Mouse (Mus musculus): ENCODE measurements around the gene Tjp2. TPM values are rescaled to one million over a fixed set of nuclear protein-coding genes. Genes with fewer than 3 reads are reported as not detected.
"Not testable (repeated sequence)": the region's sequence is repeated elsewhere in the genome, so short reads cannot be mapped to it uniquely, and the experiment has no call there.

The Tjp2 gene
- total and polyA plus RNA-seq, 3 experiments: 0.03 to 0.11 TPM; not detected in 1

DNA sequence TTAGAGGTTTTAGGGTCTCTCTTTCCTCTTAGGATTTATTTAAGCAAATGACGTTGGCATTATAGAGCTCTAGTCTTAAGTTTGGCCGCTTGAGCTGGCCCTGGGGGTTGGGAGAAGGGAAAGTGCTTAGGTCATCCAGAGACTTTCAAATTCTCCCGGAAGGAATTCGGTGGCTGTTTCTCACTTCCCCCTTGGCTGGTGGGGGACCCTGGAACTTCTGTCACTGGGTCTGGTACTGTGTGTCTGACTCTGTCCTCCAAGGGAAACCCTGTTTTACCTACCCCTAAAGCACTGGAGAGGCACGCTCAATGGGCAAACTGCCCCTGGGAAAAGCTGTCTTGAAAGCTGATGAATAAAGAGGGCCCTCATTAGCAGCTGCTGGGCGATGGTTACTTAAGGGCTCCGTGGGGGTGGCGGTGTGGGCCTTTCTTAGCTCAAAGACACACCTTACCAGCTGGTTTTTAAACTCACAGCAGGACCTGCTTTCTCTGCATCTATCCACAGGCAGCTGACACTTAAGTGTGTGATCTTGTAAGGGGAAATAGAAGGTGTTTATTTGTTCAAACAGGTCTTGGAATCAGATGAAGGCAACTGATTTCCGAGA, 28.9 kb upstream of the Tjp2 start:
- ATAC-seq (ENCODE audit: extremely low read depth, insufficient number of reproducible peaks, low FRiP score, poor library complexity, severe bottlenecking): no peak
- H3K4me1 ChIP-seq (ENCODE audit: insufficient read depth, low read depth, low read length): no peaks in the 10 kb centered on the region
- peaks cover 21% of the 10 kb centered on the region for H3K36me3 ChIP-seq (replicated peaks)
- no peak for TF ChIP-seq TAL1 (conservative IDR thresholded peaks at IDR 0.05; ENCODE audit: low read depth, low read length)
- TF ChIP-seq POLR2AphosphoS5 (IDR thresholded peaks at IDR 0.05; ENCODE audit: insufficient replicate concordance, low read depth, low read length): no peak
- no peak for TF ChIP-seq GATA2 (IDR thresholded peaks at IDR 0.05; ENCODE audit: borderline replicate concordance, low read depth, low read length)
- TF ChIP-seq GATA1 (IDR thresholded peaks at IDR 0.05; ENCODE audit: borderline replicate concordance, low read length): no peak
- TF ChIP-seq CTCF (IDR thresholded peaks at IDR 0.05; ENCODE audit: low read depth, low read length): no peak
- DNase-seq (ENCODE audit: low spot score): no peak
- H3K9me3 ChIP-seq (replicated peaks): no peaks in the 10 kb centered on the region
- H3K27me3 ChIP-seq (ENCODE audit: insufficient read depth, low read length): peaks cover 11% of the 10 kb centered on the region
- H3K4me3 ChIP-seq (ENCODE audit: low read depth, low read length): no peak overlapping the region

DNA sequence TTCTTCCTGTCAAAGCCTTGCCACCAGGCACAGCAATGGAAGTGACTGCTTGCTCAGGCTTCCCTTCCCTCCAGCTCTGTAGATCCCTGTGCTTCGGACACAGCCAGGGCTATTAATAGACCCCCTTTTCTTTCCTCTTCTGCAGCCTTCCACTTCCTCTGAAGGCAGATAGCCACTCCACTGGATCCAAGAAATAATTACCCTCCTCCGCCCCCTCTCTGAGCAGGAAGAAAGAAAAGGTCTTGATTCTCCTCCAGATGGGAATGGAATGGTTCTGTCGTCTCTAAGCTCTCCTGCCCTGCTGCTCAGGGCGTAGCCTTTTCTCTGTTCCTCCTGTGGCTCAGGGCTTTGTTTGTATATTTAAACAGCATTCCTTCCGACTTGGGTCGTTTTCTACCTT, 27.0 kb upstream of the Tjp2 start:
- H3K36me3 ChIP-seq (replicated peaks): peaks cover 11% of the 10 kb centered on the region
- H3K4me3 ChIP-seq (ENCODE audit: low read depth, low read length): no peak overlapping the region
- peaks cover 16% of the 10 kb centered on the region for H3K27me3 ChIP-seq (ENCODE audit: insufficient read depth, low read length)
- ATAC-seq (ENCODE audit: extremely low read depth, insufficient number of reproducible peaks, low FRiP score, poor library complexity, severe bottlenecking) (no peak), DNase-seq (ENCODE audit: low spot score) (no peak)
- no peaks in the 10 kb centered on the region for H3K9me3 ChIP-seq (replicated peaks)
- no peaks in the 10 kb centered on the region for H3K4me1 ChIP-seq (ENCODE audit: insufficient read depth, low read depth, low read length)
- no peak for TF ChIP-seq CTCF (IDR thresholded peaks at IDR 0.05; ENCODE audit: low read depth, low read length)
- TF ChIP-seq POLR2AphosphoS5 (IDR thresholded peaks at IDR 0.05; ENCODE audit: insufficient replicate concordance, low read depth, low read length): no peak
- TF ChIP-seq GATA1 (IDR thresholded peaks at IDR 0.05; ENCODE audit: borderline replicate concordance, low read length): no peak
- TF ChIP-seq TAL1 (conservative IDR thresholded peaks at IDR 0.05; ENCODE audit: low read depth, low read length): no peak
- no peak for TF ChIP-seq GATA2 (IDR thresholded peaks at IDR 0.05; ENCODE audit: borderline replicate concordance, low read depth, low read length)

DNA sequence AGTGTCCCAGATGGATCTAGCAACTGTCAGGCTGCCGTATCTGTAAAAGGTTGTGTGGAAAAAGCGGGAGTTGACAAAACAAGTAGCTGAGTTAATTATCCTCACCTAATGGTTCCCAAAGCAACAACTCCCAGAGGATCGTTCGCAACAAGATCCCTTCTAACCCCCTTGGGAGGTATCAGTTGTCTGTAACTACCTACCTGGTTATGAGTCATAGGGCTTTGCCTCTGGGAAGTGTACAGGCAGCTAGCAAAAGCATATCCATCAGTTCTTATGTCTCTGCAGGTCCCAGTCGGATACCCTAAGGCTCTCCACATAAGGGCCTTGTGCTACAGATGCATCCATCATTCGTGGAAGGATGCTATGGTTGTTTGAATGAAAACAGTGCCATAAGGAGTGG, 18.5 kb upstream of the Tjp2 start:
- no peak for ATAC-seq (ENCODE audit: extremely low read depth, insufficient number of reproducible peaks, low FRiP score, poor library complexity, severe bottlenecking)

DNA sequence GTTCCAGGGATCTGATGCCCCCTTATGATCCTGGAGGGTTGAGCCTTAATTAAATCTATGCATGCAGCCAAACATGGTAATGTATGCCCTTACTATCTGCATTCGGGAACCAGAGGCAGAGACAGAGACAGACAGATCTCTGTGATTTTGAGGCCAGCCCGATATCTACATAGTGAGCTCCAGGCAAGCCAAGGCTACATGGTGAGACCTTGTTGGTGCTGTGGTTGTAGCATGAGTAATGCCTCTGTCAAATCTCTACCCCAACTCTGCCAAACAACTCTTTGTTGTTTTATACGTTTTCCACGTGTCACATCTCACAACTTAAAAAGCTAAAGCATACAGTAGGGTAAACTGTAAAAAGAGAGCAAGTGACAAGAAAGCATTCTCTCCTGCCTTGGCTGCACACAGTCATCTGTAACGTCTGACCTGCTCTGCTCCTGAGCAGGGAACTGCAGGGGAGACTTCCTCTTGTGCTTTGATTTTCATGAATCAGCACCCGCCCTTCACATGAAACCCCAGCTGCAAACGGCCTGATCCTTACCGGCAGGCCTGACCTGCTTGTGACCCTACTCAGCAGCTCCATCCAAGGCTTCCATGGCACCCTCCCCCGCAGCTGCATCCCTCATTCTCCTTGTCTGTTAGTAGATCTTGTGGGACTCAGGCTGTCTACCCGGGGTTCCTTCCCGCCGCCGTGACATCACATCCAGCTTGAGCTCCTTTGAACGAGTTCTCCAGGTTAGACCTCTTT, 17.1 kb upstream of the Tjp2 start:
- H3K4me1 ChIP-seq (ENCODE audit: insufficient read depth, low read depth, low read length): no peaks in the 10 kb centered on the region
- TF ChIP-seq GATA1 (IDR thresholded peaks at IDR 0.05; ENCODE audit: borderline replicate concordance, low read length) (no peak), TAL1 (conservative IDR thresholded peaks at IDR 0.05; ENCODE audit: low read depth, low read length) (no peak), CTCF (IDR thresholded peaks at IDR 0.05; ENCODE audit: low read depth, low read length) (no peak), POLR2AphosphoS5 (IDR thresholded peaks at IDR 0.05; ENCODE audit: insufficient replicate concordance, low read depth, low read length) (no peak), GATA2 (IDR thresholded peaks at IDR 0.05; ENCODE audit: borderline replicate concordance, low read depth, low read length) (no peak)
- H3K27me3 ChIP-seq (ENCODE audit: insufficient read depth, low read length): peaks cover 9% of the 10 kb centered on the region; the same call in 1 of the 2 replicates
- H3K4me3 ChIP-seq (ENCODE audit: low read depth, low read length): no peak overlapping the region
- no peaks in the 10 kb centered on the region for H3K36me3 ChIP-seq (replicated peaks)
- H3K9me3 ChIP-seq (replicated peaks): no peaks in the 10 kb centered on the region
- no peak for DNase-seq (ENCODE audit: low spot score)
- no peak for ATAC-seq (ENCODE audit: extremely low read depth, insufficient number of reproducible peaks, low FRiP score, poor library complexity, severe bottlenecking)

More for the DNA sequence above, 18.5 kb upstream of the Tjp2 start:
- no peak for DNase-seq (ENCODE audit: low spot score)
- TF ChIP-seq GATA2 (IDR thresholded peaks at IDR 0.05; ENCODE audit: borderline replicate concordance, low read depth, low read length) (no peak), GATA1 (IDR thresholded peaks at IDR 0.05; ENCODE audit: borderline replicate concordance, low read length) (no peak)
- H3K9me3 ChIP-seq (replicated peaks): no peaks in the 10 kb centered on the region
- no peaks in the 10 kb centered on the region for H3K4me1 ChIP-seq (ENCODE audit: insufficient read depth, low read depth, low read length)
- H3K27me3 ChIP-seq (ENCODE audit: insufficient read depth, low read length): peaks cover 15% of the 10 kb centered on the region
- no peak overlapping the region for H3K4me3 ChIP-seq (ENCODE audit: low read depth, low read length)
- no peaks in the 10 kb centered on the region for H3K36me3 ChIP-seq (replicated peaks)

DNA sequence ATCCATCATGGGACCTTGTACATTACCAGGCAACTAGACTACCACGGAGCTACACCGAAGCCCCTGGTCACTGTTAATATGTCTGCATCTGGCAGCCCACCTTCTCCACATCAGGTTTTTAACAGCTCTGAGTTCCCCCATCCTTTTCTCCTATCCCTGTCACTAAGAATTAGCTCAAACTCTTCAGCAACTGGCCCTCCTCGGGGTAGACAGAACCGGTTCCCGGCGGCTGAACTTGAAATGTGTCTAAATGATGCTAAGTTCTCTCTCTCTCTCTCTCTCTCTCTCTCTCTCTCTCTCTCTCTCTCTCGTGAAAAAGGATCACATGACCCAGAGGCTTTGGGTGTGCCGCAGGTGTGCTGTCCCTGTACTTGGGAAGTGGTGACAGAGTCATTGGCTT, 16.4 kb upstream of the Tjp2 start:
- H3K4me3 ChIP-seq (ENCODE audit: low read depth, low read length): no peak overlapping the region
- no peaks in the 10 kb centered on the region for H3K36me3 ChIP-seq (replicated peaks)
- H3K4me1 ChIP-seq (ENCODE audit: insufficient read depth, low read depth, low read length): no peaks in the 10 kb centered on the region
- TF ChIP-seq GATA1 (IDR thresholded peaks at IDR 0.05; ENCODE audit: borderline replicate concordance, low read length) (no peak), CTCF (IDR thresholded peaks at IDR 0.05; ENCODE audit: low read depth, low read length) (no peak), POLR2AphosphoS5 (IDR thresholded peaks at IDR 0.05; ENCODE audit: insufficient replicate concordance, low read depth, low read length) (no peak), TAL1 (conservative IDR thresholded peaks at IDR 0.05; ENCODE audit: low read depth, low read length) (no peak), GATA2 (IDR thresholded peaks at IDR 0.05; ENCODE audit: borderline replicate concordance, low read depth, low read length) (no peak)
- peaks cover 9% of the 10 kb centered on the region; the same call in 1 of the 2 replicates for H3K27me3 ChIP-seq (ENCODE audit: insufficient read depth, low read length)
- ATAC-seq (ENCODE audit: extremely low read depth, insufficient number of reproducible peaks, low FRiP score, poor library complexity, severe bottlenecking): no peak
- DNase-seq (ENCODE audit: low spot score): no peak
- no peaks in the 10 kb centered on the region for H3K9me3 ChIP-seq (replicated peaks)

DNA sequence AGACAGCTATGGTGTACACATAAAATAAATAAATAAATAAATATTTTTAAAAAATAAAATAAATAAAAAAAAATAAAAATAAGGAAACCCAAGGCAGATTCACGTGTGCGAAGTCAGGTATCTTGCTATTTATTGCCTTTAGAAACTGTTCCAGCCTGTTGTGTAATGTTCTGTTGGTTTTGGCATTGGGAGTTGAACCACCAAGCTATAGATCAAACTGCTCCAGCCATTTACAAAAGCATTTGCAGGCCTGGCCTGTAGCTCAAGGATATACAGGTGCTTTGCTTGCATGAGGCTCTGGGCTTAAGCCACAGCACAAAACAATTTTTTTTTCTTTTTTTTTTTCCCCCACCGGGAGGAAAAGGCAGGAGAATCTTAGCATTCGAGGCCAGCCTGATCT, 13.2 kb upstream of the Tjp2 start:
- Histone ChIP-seq H3K9me3 (replicated peaks) (no peaks in the 10 kb centered on the region), H3K4me1 (ENCODE audit: insufficient read depth, low read depth, low read length) (no peaks in the 10 kb centered on the region), H3K36me3 (replicated peaks) (no peaks in the 10 kb centered on the region), H3K4me3 (ENCODE audit: low read depth, low read length) (no peak overlapping the region), H3K27me3 (ENCODE audit: insufficient read depth, low read length) (peaks cover 13% of the 10 kb centered on the region; the same call in 1 of the 2 replicates)
- DNase-seq (ENCODE audit: low spot score): no peak
- no peak for ATAC-seq (ENCODE audit: extremely low read depth, insufficient number of reproducible peaks, low FRiP score, poor library complexity, severe bottlenecking)
- TF ChIP-seq POLR2AphosphoS5 (IDR thresholded peaks at IDR 0.05; ENCODE audit: insufficient replicate concordance, low read depth, low read length) (no peak), GATA1 (IDR thresholded peaks at IDR 0.05; ENCODE audit: borderline replicate concordance, low read length) (no peak), GATA2 (IDR thresholded peaks at IDR 0.05; ENCODE audit: borderline replicate concordance, low read depth, low read length) (no peak), CTCF (IDR thresholded peaks at IDR 0.05; ENCODE audit: low read depth, low read length) (no peak)

DNA sequence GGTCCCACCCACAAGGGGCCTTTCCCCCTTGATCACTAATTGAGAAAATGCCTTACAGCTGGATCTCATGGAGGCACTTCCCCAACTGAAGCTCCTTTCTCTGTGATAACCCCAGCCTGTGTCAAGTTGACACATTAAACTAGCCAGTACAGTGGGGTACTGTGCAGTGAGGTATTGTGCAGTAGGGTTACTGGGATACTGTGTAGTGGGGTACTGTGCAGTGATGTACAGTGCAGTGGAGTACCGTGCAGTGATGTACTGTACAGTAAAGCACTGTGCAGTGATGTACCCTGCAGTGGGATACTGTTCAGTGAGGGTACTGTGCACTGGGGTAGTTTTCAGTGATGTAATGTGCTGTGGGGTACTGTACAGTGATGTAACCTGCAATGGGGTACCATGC, 7.5 kb upstream of the Tjp2 start:
- not testable (repeated sequence) for H3K36me3 ChIP-seq (replicated peaks); H3K4me3 ChIP-seq (ENCODE audit: low read depth, low read length); H3K27me3 ChIP-seq (ENCODE audit: insufficient read depth, low read length); DNase-seq (ENCODE audit: low spot score); ATAC-seq (ENCODE audit: extremely low read depth, insufficient number of reproducible peaks, low FRiP score, poor library complexity, severe bottlenecking); H3K9me3 ChIP-seq (replicated peaks); H3K4me1 ChIP-seq (ENCODE audit: insufficient read depth, low read depth, low read length)

Data from G1E (cell line).